Mouse (Mus musculus) cortical plate, adult 2 months (tissue): Measurements from ENCODE around the gene Dscam.

ENCODE experiments used
- CTCF ChIP-seq: fragments of 200-500 bp; IDR thresholded peaks from 2 replicates; pipeline ENCODE4 v1.5.1; 2011; ENCODE audit warnings: mild to moderate bottlenecking, control low read depth, low read length; ENCODE audit not compliant: insufficient read depth; ENCODE audit errors: extremely low read depth
- POLR2A ChIP-seq: fragments of 200-500 bp; IDR thresholded peaks from 2 replicates; pipeline ENCODE4 v1.6.1; 2011; ENCODE audit warnings: mild to moderate bottlenecking, low read length, control low read depth; ENCODE audit not compliant: insufficient read depth; ENCODE audit errors: extremely low read depth

DNA sequence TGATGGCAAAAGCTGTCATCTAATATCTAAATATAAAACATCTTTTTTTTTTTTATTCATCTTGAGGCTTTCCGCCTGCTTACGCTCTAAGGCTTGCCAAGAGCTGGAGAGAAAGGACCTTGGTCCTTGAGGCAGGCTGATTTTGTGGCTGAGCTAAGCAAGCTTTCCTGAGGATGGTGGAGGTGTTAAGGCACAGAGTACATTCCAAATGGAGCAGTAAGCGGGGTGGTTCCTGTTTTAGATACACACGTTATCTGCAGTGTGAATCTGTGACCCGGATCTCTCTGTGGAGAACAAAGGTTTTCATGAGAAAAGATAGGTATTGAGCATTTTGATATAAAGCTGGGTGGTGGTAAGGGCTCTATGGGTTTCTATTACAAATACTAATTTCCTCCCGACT lies 479.0 kb downstream of the Dscam start:
- TF ChIP-seq POLR2A (no peak), CTCF (no peak)
